Mouse (Mus musculus): ENCODE results near the gene Tbc1d12. TPM values are rescaled to one million over a fixed set of nuclear protein-coding genes. Genes with fewer than 3 reads are reported as not detected.

Gene Tbc1d12
- 3.8 and 4.5 TPM in 2 replicates for polyA plus RNA-seq (2012; ENCODE audit: insufficient read depth, insufficient read length, missing spikeins)

GRCm38 (mm10) chr19:38836438-38837170 is at the start of gene Tbc1d12:
Tbc1d12 (plus strand) TSS chr19:38836579.
- H3K4me1 ChIP-seq (ENCODE audit: control insufficient read depth, insufficient read depth, low read length), result peaks cover 3% of the 10 kb centered on the region; the same call in 1 of the 2 replicates
- H3K4me3 ChIP-seq (ENCODE audit: insufficient read depth, low read length), result peak within 1 kb of the TSS; percentile 87
- H3K27ac ChIP-seq (ENCODE audit: insufficient read depth, low read depth, low read length), result peak within 1 kb of the TSS; percentile 56
- TF ChIP-seq CTCF (IDR thresholded peaks at IDR 0.05; ENCODE audit: low read depth, low read length), result no peak
- no peak for TF ChIP-seq POLR2A (IDR thresholded peaks at IDR 0.05; ENCODE audit: borderline replicate concordance, low read depth, low read length)

DNA sequence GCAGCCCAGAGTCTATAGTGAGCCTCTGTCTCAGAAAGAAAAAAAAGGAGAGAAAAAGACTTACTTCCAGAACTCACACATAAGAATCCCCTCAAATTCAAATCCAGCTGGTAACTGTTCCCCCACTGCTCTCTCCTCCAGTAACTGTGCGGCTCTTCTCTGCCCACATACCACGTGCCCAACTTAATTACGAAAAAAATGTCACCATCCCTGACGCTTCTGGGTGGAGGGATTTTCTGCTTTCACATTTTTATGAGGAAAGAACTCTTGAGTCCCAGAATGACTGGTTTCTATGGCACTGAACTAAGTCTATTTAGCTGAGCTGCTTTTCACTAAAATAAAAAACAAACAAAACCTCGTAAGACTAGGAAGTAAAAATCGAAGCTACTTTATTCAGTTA is 48.6 kb upstream of the Tbc1d12 start:
- no peak for TF ChIP-seq CTCF (IDR thresholded peaks at IDR 0.05; ENCODE audit: low read depth, low read length)
- no peak for TF ChIP-seq POLR2A (IDR thresholded peaks at IDR 0.05; ENCODE audit: borderline replicate concordance, low read depth, low read length)
- no peaks in the 10 kb centered on the region for H3K4me1 ChIP-seq (ENCODE audit: control insufficient read depth, insufficient read depth, low read length)
- H3K4me3 ChIP-seq (ENCODE audit: insufficient read depth, low read length), result no peak overlapping the region
- no peak overlapping the region for H3K27ac ChIP-seq (ENCODE audit: insufficient read depth, low read depth, low read length)

DNA sequence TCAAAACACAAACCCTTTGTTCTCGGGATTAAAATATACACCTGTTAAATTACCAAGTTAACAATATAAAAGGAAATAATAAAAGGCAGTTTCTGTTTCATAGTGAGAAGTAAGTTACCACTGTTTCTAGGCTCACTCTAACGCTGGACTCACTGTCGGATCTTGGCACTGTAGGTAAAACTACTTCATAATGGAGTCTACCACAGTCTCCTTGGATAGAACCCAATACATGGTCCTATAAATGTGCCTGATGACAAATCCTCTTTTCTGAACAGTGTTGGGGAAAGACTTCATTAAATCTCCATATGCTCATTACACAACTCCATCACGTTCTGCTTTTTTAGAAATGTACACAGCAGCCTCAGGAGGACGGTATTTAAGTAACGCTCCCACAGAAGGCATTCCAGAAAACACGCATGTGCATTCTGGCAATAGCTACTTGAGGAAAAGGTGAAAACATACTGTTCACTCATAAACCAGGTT is 42.8 kb upstream of the Tbc1d12 start:
- Histone ChIP-seq H3K27ac (ENCODE audit: insufficient read depth, low read depth, low read length) (no peak overlapping the region), H3K4me1 (ENCODE audit: control insufficient read depth, insufficient read depth, low read length) (no peaks in the 10 kb centered on the region), H3K4me3 (ENCODE audit: insufficient read depth, low read length) (no peak overlapping the region)
- TF ChIP-seq CTCF (IDR thresholded peaks at IDR 0.05; ENCODE audit: low read depth, low read length), result no peak
- no peak for TF ChIP-seq POLR2A (IDR thresholded peaks at IDR 0.05; ENCODE audit: borderline replicate concordance, low read depth, low read length)

DNA sequence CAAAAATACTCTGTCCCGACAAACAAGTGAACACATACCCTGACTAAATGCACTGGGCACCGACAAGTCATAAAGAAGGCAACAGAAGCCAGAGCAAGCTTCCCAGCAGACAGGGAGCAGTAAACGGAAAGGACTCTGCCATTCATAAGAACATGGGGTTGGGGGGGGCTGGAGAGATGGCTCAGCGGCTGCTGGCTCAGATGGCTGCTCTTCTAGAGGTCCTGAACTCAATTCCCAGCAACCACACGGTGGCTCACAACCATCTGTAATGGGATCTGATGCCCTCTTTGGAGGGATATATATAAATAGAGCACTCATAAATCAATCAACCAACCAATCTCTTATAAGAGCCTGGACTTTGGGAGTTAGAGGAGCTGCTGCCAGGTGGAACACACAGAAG is 39.8 kb upstream of the Tbc1d12 start:
- TF ChIP-seq CTCF (IDR thresholded peaks at IDR 0.05; ENCODE audit: low read depth, low read length), result no peak
- no peak for TF ChIP-seq POLR2A (IDR thresholded peaks at IDR 0.05; ENCODE audit: borderline replicate concordance, low read depth, low read length)
- H3K4me3 ChIP-seq (ENCODE audit: insufficient read depth, low read length), result no peak overlapping the region
- H3K27ac ChIP-seq (ENCODE audit: insufficient read depth, low read depth, low read length), result no peak overlapping the region
- H3K4me1 ChIP-seq (ENCODE audit: control insufficient read depth, insufficient read depth, low read length), result no peaks in the 10 kb centered on the region

DNA sequence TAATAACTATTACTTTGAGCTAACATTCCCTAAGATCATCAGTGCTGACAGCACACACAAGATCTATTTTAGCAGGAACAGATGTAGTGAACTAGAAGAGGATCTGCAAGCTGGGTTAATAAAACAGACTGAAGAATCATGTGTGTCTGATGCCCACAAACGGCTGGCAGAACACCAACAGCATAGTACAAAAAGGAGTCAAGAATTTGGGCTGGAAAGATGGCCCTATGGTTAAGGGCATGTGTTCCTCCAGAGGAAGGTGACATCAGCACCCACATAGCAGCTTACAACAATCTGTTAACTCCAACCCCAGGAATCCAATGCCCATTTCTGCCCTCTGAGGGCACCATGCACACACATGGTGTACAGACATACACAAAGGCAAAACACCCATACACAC is 38.1 kb upstream of the Tbc1d12 start:
- Histone ChIP-seq H3K4me1 (ENCODE audit: control insufficient read depth, insufficient read depth, low read length) (no peaks in the 10 kb centered on the region), H3K4me3 (ENCODE audit: insufficient read depth, low read length) (no peak overlapping the region), H3K27ac (ENCODE audit: insufficient read depth, low read depth, low read length) (no peak overlapping the region)
- TF ChIP-seq CTCF (IDR thresholded peaks at IDR 0.05; ENCODE audit: low read depth, low read length) (no peak), POLR2A (IDR thresholded peaks at IDR 0.05; ENCODE audit: borderline replicate concordance, low read depth, low read length) (no peak)

GRCm38 (mm10) chr19:38798801-38799200 is 37.6 kb upstream of the Tbc1d12 start:
- Histone ChIP-seq H3K27ac (ENCODE audit: insufficient read depth, low read depth, low read length) (no peak overlapping the region), H3K4me1 (ENCODE audit: control insufficient read depth, insufficient read depth, low read length) (no peaks in the 10 kb centered on the region), H3K4me3 (ENCODE audit: insufficient read depth, low read length) (no peak overlapping the region)
- no peak for TF ChIP-seq POLR2A (IDR thresholded peaks at IDR 0.05; ENCODE audit: borderline replicate concordance, low read depth, low read length)
- TF ChIP-seq CTCF (IDR thresholded peaks at IDR 0.05; ENCODE audit: low read depth, low read length), result no peak

DNA sequence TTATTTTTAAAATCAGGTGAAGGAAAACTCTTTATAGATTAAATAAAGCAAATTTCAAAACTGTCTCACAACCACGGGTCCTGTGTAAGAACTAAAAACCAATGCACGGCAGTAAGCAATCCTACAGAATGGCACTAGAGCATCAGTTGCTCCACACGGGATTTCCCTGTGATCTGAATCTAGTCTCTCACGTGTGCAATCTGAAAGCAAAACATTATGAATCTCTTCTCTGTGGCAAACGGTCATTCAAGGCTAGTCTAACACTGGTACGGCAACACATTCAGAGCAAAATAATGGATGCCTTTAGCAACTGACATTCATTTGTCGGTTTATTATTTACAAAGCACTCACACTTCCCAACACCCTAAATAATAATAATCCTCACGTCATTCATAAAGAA is 18.2 kb upstream of the Tbc1d12 start:
- peaks cover 5% of the 10 kb centered on the region for H3K4me1 ChIP-seq (ENCODE audit: control insufficient read depth, insufficient read depth, low read length)
- TF ChIP-seq POLR2A (IDR thresholded peaks at IDR 0.05; ENCODE audit: borderline replicate concordance, low read depth, low read length) (no peak), CTCF (IDR thresholded peaks at IDR 0.05; ENCODE audit: low read depth, low read length) (no peak)
- H3K27ac ChIP-seq (ENCODE audit: insufficient read depth, low read depth, low read length), result no peak overlapping the region
- H3K4me3 ChIP-seq (ENCODE audit: insufficient read depth, low read length), result peak overlapping the region; percentile 79

DNA sequence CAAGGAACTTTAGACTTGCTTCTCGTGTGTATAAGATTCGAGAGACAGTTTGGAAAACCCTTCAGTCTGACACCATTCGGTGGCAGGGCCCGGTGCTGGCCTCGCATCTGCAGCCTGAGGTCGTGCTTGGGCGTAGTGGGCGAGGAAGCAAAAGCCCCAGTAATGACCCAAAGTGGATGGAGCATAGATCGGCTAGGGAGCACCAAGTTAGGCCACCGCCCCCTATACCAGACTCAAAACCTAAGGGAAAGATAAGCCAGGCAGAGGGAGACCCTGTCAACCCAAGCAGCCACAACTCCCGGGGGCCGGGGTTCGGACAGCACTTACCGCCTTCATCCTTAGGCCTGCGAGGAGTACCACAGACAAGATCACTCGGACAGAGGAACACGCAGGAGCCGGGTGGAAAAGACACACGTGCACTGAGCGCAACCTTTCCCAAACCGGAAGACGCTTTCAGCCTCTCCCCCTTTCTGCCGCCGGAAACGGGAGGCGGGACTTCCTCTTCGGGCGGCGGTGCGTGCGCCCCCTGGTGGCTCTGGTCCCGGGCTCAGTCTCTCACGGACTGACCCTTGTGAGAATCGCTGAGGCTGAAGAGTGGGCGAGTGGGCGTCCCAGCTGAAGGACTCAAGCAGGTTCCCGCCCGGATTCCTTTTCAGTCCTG is 17.5 kb upstream of the Tbc1d12 start, which contains the start of gene Noc3l:
Noc3l (minus strand) TSS at position 472 of the 661 bp plus-strand sequence.
- Histone ChIP-seq H3K4me1 (ENCODE audit: control insufficient read depth, insufficient read depth, low read length) (peaks cover 5% of the 10 kb centered on the region), H3K4me3 (ENCODE audit: insufficient read depth, low read length) (peak within 1 kb of the TSS; percentile 79), H3K27ac (ENCODE audit: insufficient read depth, low read depth, low read length) (peak within 1 kb of the TSS; percentile 14; the same call in 1 of the 2 replicates)
- TF ChIP-seq POLR2A (IDR thresholded peaks at IDR 0.05; ENCODE audit: borderline replicate concordance, low read depth, low read length) (no peak), CTCF (IDR thresholded peaks at IDR 0.05; ENCODE audit: low read depth, low read length) (peak; percentile 77)

DNA sequence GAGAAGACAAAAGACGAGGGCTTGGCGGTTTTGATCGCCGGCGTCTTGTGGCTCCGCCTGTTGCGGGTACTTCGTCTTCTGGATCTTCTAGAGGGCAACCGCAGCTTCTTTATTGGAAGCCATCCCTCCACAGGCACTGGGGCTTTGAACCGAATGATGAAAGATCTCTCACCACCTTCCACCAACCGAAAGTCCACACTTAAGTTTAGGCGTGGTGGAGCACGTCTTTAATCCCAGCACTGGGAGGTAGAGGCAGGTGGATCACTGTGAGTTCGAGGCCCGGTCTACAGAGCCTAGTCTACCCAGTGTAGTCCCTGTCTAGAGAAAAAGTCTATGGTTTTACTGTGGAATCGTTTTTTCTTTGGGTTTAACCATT is 17.0 kb upstream of the Tbc1d12 start:
- Histone ChIP-seq H3K27ac (ENCODE audit: insufficient read depth, low read depth, low read length) (no peak overlapping the region), H3K4me1 (ENCODE audit: control insufficient read depth, insufficient read depth, low read length) (peaks cover 5% of the 10 kb centered on the region), H3K4me3 (ENCODE audit: insufficient read depth, low read length) (peak overlapping the region; percentile 79)
- TF ChIP-seq CTCF (IDR thresholded peaks at IDR 0.05; ENCODE audit: low read depth, low read length), result no peak
- TF ChIP-seq POLR2A (IDR thresholded peaks at IDR 0.05; ENCODE audit: borderline replicate concordance, low read depth, low read length), result no peak

All from bone marrow macrophage, adult 2 months (primary cell).